Mouse (Mus musculus) forebrain, embryonic 10.5 days (tissue): ENCODE measurements around the gene 1700129C05Rik. TPM values are rescaled to one million over a fixed set of nuclear protein-coding genes. Genes with fewer than 3 reads are reported as not detected.

ENCODE experiments used
- polyA plus RNA-seq: library from polyadenylated mRNA; unstranded; fragments of >200 nt; fragmentation: Nextera tagmentation; extraction: Ambion mirVana; gene quantifications from 2 replicates; pipeline ENCODE4 v1.2.1, GENCODE M21; 2016

Gene 1700129C05Rik
- polyA plus RNA-seq, 1 experiment from 2014 or later, result not detected

Other genes with a start within 250 kb of the 1700129C05Rik start
- not detected in 2 replicates for gene Gm5142, start 35.9 kb upstream of the 1700129C05Rik start, polyA plus RNA-seq
- gene Rcbtb1, start 58.3 kb upstream of the 1700129C05Rik start, polyA plus RNA-seq, result 121 and 127 TPM in 2 replicates
- gene Gm6904, start 117.3 kb upstream of the 1700129C05Rik start, polyA plus RNA-seq, result not detected in 2 replicates
- not detected in 2 replicates for gene Phf11a, start 154.6 kb upstream of the 1700129C05Rik start, polyA plus RNA-seq
- 0.21 and 0.26 TPM in 2 replicates for gene Phf11b, start 198.5 kb upstream of the 1700129C05Rik start, polyA plus RNA-seq
- gene Phf11d, start 222.6 kb upstream of the 1700129C05Rik start, polyA plus RNA-seq, result 0.17 and 0.22 TPM in 2 replicates